Mouse (Mus musculus): ENCODE data around the gene Ccl28. TPM values are rescaled to one million over a fixed set of nuclear protein-coding genes. Genes with fewer than 3 reads are reported as not detected.
"Not testable (repeated sequence)": the region's sequence is repeated elsewhere in the genome, so short reads cannot be mapped to it uniquely, and the experiment has no call there.

Gene Ccl28
- polyA plus RNA-seq, 1 experiment from 2014 or later, result 0.18 TPM

DNA sequence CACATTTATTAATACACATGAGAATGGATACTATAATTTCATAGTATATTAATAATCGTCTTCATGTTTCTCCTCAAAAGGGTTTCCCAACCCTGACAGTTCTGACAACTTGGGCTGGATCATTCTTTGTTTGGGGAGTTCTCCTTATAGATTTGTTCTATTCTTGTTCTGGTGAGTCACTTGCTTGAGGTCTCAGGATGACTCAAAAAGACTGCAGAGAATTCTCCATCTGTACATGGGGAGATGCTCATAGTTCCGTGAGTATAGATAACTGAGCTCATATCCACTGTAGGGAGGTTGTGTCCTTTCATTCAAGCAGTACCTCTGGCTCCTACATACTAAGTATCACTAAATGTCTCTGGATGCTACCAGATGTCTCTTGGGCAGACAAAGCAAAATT lies 31.1 kb downstream of the Ccl28 start:
- Histone ChIP-seq H3K27me3 (no peaks in the 10 kb centered on the region), H3K36me3 (no peaks in the 10 kb centered on the region), H3K4me3 (no peak overlapping the region), H3K9ac (no peak overlapping the region), H3K9me3 (no peaks in the 10 kb centered on the region), H3K27ac (replicated peaks) (no peak overlapping the region), H3K4me2 (no peak overlapping the region), H3K4me1 (replicated peaks) (no peaks in the 10 kb centered on the region)
- WGBS, result 93% methylated on average over 2 of the region's 2 CpGs
- ATAC-seq (ENCODE audit: low FRiP score, low read depth), result no peak

DNA sequence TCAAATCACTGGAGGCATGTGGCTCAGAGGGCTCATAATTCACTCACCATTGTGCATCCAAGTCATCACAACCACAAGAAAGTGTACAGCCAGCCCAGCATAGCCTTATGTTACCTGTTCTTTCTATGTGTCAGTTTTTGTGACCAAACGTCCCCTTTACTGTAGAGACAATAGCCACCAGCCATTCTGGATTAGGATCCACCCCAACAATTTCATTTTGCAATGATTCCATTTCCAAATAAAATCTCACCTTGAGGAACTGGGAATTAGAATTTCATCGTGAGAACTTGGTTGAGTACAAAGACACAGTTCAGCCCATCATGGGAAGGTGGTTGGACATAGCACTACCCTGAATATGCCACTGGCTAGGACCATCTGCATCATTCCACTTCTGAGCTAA lies 32.6 kb downstream of the Ccl28 start:
- no peak overlapping the region for H3K4me2 ChIP-seq
- no peak overlapping the region for H3K27ac ChIP-seq (replicated peaks)
- H3K36me3 ChIP-seq, result no peaks in the 10 kb centered on the region
- no peaks in the 10 kb centered on the region for H3K27me3 ChIP-seq
- 79% methylated on average over 2 of the region's 2 CpGs for WGBS
- no peak overlapping the region for H3K4me3 ChIP-seq
- H3K9ac ChIP-seq, result no peak overlapping the region
- H3K9me3 ChIP-seq, result no peaks in the 10 kb centered on the region
- no peaks in the 10 kb centered on the region for H3K4me1 ChIP-seq (replicated peaks)
- ATAC-seq (ENCODE audit: low FRiP score, low read depth), result no peak

DNA sequence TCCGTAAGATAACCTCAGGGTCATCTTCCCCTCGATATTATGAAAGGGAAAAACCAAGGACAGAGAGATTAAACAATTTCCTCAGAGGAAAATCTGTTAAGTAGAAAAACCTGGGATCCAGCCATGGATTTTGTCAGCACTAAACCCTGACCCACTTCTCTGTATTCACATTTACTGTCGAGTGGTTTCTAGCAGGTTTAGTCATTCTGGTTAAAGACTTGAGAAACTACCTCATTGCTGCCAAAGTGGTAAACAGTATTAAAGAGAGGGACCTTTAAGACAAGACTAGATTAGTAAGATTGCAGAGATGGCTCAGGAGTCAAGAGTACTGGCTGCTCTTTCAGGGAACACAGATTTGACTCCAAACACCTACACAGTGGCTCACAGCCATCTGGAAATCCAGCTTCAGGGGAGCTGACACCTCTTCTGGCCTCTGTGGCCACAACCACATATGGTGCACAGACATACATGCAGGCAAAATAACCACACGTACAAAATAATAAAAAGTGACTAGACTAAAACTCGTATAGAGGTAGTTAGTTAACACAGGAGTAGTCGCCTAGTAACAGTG lies 33.3 kb downstream of the Ccl28 start:
- Histone ChIP-seq H3K27ac (replicated peaks) (no peak overlapping the region), H3K4me1 (replicated peaks) (no peaks in the 10 kb centered on the region), H3K9me3 (no peaks in the 10 kb centered on the region), H3K9ac (no peak overlapping the region), H3K36me3 (no peaks in the 10 kb centered on the region), H3K27me3 (no peaks in the 10 kb centered on the region), H3K4me2 (no peak overlapping the region), H3K4me3 (no peak overlapping the region)
- WGBS, result 87% methylated on average over 6 of the region's 6 CpGs
- no peak for ATAC-seq (ENCODE audit: low FRiP score, low read depth)

- not testable (repeated sequence) for H3K27me3 ChIP-seq; H3K4me3 ChIP-seq; H3K36me3 ChIP-seq; ATAC-seq (ENCODE audit: low FRiP score, low read depth); H3K27ac ChIP-seq (replicated peaks); H3K9me3 ChIP-seq; H3K4me2 ChIP-seq; H3K9ac ChIP-seq; H3K4me1 ChIP-seq (replicated peaks)
- 65% methylated on average over 7 of the region's 9 CpGs for WGBS
These were observed 37.8 kb downstream of the Ccl28 start for GRCm38 (mm10) chr13:119661420-119661819.

DNA sequence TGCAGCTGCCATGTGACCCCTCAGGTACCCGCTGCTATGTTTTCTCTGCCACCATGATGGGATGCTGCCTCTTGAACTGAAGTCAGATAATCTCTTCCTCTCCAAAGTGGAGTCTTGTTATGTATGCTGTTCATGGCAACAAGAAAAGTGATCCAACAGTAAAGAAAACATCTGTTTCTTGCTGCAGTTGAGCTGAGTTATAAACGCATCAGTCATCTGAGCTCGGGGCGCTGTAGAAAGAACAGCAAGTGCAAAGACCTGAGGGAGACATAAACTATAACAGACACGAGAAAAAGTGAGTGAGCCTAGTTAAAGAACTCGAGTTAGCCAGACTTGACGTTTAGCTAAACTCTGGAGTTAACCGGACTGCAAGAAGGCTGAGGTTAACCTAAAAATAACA lies 55.2 kb downstream of the Ccl28 start:
- no peak for ATAC-seq (ENCODE audit: low FRiP score, low read depth)
- WGBS, result 88% methylated on average over 8 of the region's 8 CpGs
- H3K9me3 ChIP-seq, result no peaks in the 10 kb centered on the region
- H3K4me2 ChIP-seq, result no peak overlapping the region
- H3K27me3 ChIP-seq, result no peaks in the 10 kb centered on the region
- H3K36me3 ChIP-seq, result no peaks in the 10 kb centered on the region
- no peak overlapping the region for H3K4me3 ChIP-seq
- no peaks in the 10 kb centered on the region for H3K4me1 ChIP-seq (replicated peaks)
- no peak overlapping the region for H3K9ac ChIP-seq
- H3K27ac ChIP-seq (replicated peaks), result no peak overlapping the region

GRCm38 (mm10) chr13:119679721-119680120 lies 56.1 kb downstream of the Ccl28 start:
- WGBS, result 72% methylated on average over 2 of the region's 2 CpGs
- H3K36me3 ChIP-seq, result no peaks in the 10 kb centered on the region

GRCm38 (mm10) chr13:119681161-119681560 lies 57.5 kb downstream of the Ccl28 start:
- ATAC-seq (ENCODE audit: low FRiP score, low read depth), result no peak

More at GRCm38 (mm10) chr13:119679721-119680120, 56.1 kb downstream of the Ccl28 start:
- H3K27ac ChIP-seq (replicated peaks), result no peak overlapping the region
- H3K27me3 ChIP-seq, result no peaks in the 10 kb centered on the region
- no peak for ATAC-seq (ENCODE audit: low FRiP score, low read depth)
- no peaks in the 10 kb centered on the region for H3K4me1 ChIP-seq (replicated peaks)
- no peaks in the 10 kb centered on the region for H3K9me3 ChIP-seq
- H3K4me3 ChIP-seq, result no peak overlapping the region
- no peak overlapping the region for H3K4me2 ChIP-seq
- no peak overlapping the region for H3K9ac ChIP-seq

GRCm38 (mm10) chr13:119684416-119685177 lies 61.0 kb downstream of the Ccl28 start:
- H3K4me3 ChIP-seq, result no peak overlapping the region
- no peaks in the 10 kb centered on the region for H3K9me3 ChIP-seq
- peaks cover 13% of the 10 kb centered on the region for H3K4me1 ChIP-seq (replicated peaks)
- no peak for ATAC-seq (ENCODE audit: low FRiP score, low read depth)
- WGBS, result 79% methylated on average over 11 of the region's 11 CpGs
- H3K36me3 ChIP-seq, result no peaks in the 10 kb centered on the region
- no peak overlapping the region for H3K27ac ChIP-seq (replicated peaks)
- H3K27me3 ChIP-seq, result no peaks in the 10 kb centered on the region
- H3K9ac ChIP-seq, result no peak overlapping the region
- no peak overlapping the region for H3K4me2 ChIP-seq

More at GRCm38 (mm10) chr13:119681161-119681560, 57.5 kb downstream of the Ccl28 start:
- no peak overlapping the region for H3K27ac ChIP-seq (replicated peaks)
- H3K4me1 ChIP-seq (replicated peaks), result no peaks in the 10 kb centered on the region
- H3K9me3 ChIP-seq, result no peaks in the 10 kb centered on the region
- H3K9ac ChIP-seq, result no peak overlapping the region
- 81% methylated on average over 3 of the region's 3 CpGs for WGBS
- H3K27me3 ChIP-seq, result no peaks in the 10 kb centered on the region
- no peak overlapping the region for H3K4me3 ChIP-seq
- no peak overlapping the region for H3K4me2 ChIP-seq
- no peaks in the 10 kb centered on the region for H3K36me3 ChIP-seq

DNA sequence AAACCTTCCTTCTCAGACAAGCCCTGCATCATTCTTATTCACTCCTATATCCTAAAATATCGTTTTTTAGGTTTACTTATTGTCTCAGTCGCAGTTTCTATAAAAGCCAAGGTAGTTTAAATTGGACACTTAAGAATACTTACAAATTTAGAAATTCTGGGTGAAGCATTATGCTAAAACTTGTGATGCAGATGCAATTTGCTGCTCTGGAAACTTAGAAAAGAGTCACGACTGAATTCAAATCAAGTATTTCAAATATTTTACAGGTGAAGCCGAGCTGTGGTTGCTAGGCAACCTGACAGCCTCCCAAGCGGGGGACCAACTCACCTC lies 66.1 kb downstream of the Ccl28 start:
- H3K9ac ChIP-seq, result peak overlapping the region; percentile 35
- peaks cover 42% of the 10 kb centered on the region for H3K4me1 ChIP-seq (replicated peaks)
- H3K27me3 ChIP-seq, result no peaks in the 10 kb centered on the region
- H3K4me3 ChIP-seq, result peak overlapping the region; percentile 97
- H3K4me2 ChIP-seq, result peak overlapping the region; percentile 56
- no peaks in the 10 kb centered on the region for H3K9me3 ChIP-seq
- WGBS, result 4% methylated on average over 5 of the region's 5 CpGs
- peak overlapping the region; percentile 99 for H3K27ac ChIP-seq (replicated peaks)
- no peaks in the 10 kb centered on the region for H3K36me3 ChIP-seq
- no peak for ATAC-seq (ENCODE audit: low FRiP score, low read depth)

GRCm38 (mm10) chr13:119690039-119690728 lies 66.6 kb downstream of the Ccl28 start, which contains the start of gene Hmgcs1:
Gene Hmgcs1 (plus strand): TSS chr13:119690379.
- Histone ChIP-seq H3K27ac (replicated peaks) (peak within 1 kb of the TSS; percentile 99), H3K4me3 (peak within 1 kb of the TSS; percentile 97), H3K27me3 (no peaks in the 10 kb centered on the region), H3K4me2 (peak within 1 kb of the TSS; percentile 59), H3K9ac (peak within 1 kb of the TSS; percentile 99), H3K4me1 (replicated peaks) (peaks cover 46% of the 10 kb centered on the region), H3K36me3 (no peaks in the 10 kb centered on the region), H3K9me3 (no peaks in the 10 kb centered on the region)
- ATAC-seq (ENCODE audit: low FRiP score, low read depth), result peak; percentile 99
- WGBS, result under 1% methylated on average over 53 of the region's 59 CpGs

DNA sequence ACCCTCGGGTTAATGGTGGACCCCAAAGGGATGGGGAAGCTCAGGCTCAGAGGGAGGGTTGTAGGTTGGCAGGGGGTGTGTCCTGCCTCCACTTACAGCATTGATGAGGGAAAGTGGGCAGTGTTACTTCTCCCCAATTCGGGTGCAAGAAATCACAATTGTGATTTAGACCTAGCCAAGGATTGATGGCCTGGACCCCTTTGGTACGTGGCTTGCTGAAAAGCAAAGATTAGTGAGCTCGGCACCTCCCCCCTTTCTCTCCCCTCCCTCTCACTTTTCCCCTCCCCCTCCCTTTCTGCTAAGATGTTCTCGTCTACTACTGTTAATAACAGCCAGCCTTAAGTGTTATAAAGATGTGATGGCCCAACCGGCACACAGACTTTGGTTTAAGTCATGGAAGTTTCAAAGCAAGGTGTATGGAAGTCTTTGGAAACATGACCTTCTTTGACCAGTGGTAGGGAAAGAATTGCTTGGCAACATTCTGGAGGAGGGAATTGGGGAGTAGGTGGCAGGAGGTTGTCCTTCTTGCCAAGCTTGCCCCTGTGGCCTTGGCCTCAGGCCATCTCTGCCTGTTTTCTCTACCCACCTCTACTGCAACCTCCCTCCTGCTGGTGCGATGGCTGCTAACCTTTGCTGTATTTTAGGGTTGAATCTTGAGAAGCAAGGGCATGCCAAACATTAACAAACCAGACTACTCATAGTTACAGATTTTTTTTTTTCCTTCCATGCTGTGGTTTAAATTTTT lies 67.4 kb downstream of the Ccl28 start:
- 0 out of 2 replicates have a peak, but pooled peaks cover 4% of the 10 kb centered on the region for H3K36me3 ChIP-seq

DNA sequence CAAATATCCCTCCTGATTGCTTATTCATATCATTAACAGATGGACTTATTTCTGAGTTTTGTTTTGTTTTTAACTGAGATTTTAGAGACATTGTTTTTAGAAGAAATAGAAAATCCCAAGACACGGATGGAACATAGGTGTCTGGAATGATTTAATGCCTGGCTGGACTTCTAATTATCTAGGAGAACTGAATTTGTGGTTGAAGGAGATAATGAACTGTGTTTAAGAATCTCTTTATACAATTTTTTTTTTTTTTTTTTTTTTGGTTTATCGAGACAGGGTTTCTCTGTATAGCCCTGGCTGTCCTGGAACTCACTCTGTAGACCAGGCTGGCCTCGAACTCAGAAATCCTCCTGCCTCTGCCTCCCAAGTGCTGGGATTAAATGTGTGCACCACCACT lies 68.3 kb downstream of the Ccl28 start:
- peaks cover 62% of the 10 kb centered on the region for H3K4me1 ChIP-seq (replicated peaks)
- ATAC-seq (ENCODE audit: low FRiP score, low read depth); H3K27ac ChIP-seq (replicated peaks); H3K36me3 ChIP-seq; H3K27me3 ChIP-seq; H3K9me3 ChIP-seq: not testable (repeated sequence)
- H3K4me2 ChIP-seq, result peak overlapping the region; percentile 59
- WGBS, result 59% methylated on average over 3 of the region's 3 CpGs
- H3K4me3 ChIP-seq, result peak overlapping the region; percentile 97
- H3K9ac ChIP-seq, result peak overlapping the region; percentile 99; the same call in 1 of the 2 replicates

More for the DNA sequence above, 67.4 kb downstream of the Ccl28 start:
- Histone ChIP-seq H3K27ac (replicated peaks) (peak overlapping the region; percentile 99), H3K4me1 (replicated peaks) (peaks cover 52% of the 10 kb centered on the region), H3K9ac (peak overlapping the region; percentile 99), H3K9me3 (no peaks in the 10 kb centered on the region), H3K4me2 (peak overlapping the region; percentile 59), H3K27me3 (no peaks in the 10 kb centered on the region), H3K4me3 (peak overlapping the region; percentile 97)
- ATAC-seq (ENCODE audit: low FRiP score, low read depth), result no peak
- 4% methylated on average over 7 of the region's 7 CpGs for WGBS
